Mouse (Mus musculus) A20 (cell line): ENCODE measurements around the gene Tmem181a.
"Not testable (repeated sequence)": the region's sequence is repeated elsewhere in the genome, so short reads cannot be mapped to it uniquely, and the experiment has no call there.

Source experiments
- DNase-seq: peaks from one replicate; pipeline ENCODE4 v3.0.0-alpha.2; 2011; ENCODE audit warnings: low read depth, low spot score

The Tmem181a gene

DNA sequence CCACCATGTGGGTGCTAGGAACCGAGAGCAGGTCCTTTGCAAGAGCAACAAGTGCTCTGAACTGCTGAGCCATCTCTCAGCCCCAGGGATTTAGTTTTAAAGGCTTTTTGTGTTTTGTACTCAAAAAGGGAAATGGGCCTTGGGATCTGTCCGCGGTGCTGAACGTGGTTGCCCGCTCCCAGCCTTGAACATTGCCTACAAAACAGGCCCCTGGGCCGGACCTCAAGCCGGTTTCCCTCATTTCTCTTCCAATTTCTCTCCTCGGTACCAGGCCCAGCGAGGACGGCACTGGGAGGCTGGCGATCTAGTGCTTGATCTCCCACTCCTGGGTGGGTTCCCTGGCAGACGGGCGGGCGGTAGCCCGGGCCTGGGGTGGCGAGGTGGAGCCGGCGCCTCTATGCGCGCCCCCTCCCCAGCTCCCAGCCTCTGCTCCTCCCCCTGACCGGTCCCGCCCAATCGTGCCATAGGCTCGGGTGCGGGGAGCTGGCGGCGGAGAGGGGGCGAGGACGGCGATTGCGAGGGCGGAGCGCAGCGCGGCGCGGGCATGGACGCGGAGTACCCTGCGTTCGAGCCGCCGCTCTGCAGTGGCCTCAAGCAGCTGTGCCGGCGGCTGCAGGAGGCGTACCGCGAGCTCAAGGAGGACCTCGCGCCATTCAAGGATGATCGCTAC lies at the start of gene Tmem181a:
Gene Tmem181a (plus strand): TSS at position 461 of the 670 bp plus-strand sequence.
- DNase-seq = not testable (repeated sequence)

DNA sequence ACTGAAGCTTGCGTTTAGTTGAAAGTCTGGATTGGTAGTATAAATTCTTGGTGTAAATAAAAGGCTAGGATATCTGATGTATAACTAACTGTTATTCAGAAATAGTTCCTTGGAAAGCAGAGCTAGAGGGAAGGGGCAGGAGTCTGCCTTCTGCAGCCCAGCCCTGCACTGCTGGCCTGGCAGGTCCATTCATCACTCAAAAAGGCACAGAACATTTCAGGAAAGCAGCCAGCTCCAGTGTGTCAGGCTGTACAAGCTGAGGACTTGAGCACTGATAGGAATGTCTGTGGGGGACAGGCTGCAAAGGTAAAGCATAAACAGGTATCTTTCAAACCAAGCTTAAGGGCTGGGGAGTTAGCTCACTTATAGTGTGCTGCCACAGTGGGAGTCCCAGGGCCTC lies 44.9 kb upstream of the Tmem181a start:
- DNase-seq = no peak

DNA sequence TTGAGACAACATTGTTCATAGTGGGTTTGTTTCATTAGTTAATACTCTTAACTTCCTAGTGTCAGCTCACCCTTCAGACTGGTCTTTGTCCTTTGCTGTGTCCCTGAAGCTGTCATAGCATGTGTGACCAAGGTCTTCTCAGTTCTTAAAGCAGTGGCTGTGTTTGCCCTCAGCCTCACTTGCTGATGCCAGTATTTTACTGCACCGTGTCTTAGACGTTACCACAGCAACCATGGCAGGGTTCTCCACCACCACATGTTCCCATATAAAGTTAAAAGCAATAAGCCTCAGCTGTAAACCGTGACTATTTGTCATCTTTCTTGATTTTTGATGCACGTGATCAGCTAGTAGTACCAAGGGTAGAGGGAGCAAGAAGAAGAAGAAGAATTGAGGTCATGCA lies 41.0 kb upstream of the Tmem181a start:
- no peak for DNase-seq

DNA sequence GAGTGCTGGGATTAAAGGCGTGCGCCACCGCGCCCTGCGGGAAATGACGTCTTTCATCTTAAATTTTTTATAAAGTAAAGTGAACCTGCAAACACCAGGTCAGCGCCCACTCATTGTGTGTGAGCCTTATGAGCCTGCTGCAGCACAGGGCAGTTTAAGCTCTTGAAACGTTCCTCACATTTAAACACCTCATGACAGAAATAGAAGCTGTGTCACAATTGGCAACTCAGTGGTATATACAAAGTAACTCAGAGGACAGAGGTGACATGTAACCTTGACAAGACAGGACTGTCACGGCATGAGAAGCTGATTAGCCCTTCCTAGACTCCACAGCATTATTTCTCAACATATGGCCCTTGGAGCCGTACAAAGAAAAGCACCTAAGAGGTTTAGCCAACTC lies 40.1 kb upstream of the Tmem181a start:
- DNase-seq = no peak

DNA sequence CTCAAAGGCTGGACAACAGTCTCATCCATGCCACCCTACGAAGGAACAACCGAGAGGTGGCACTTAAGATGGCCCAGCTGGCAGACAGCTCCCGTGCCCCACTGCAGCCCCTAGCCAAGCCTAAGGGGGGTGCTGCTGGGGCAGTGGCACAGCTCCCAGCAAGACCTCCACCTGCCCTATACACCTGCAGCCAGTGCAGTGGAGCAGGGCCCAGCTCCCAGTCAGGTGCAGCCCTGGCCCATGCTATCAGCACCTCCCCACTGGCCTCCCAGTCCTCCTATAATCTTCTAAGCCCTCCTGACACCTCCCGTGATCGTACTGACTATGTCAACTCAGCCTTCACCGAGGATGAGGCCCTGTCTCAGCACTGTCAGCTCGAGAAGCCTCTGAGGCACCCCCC lies 24.0 kb upstream of the Tmem181a start:
- DNase-seq = not testable (repeated sequence)

DNA sequence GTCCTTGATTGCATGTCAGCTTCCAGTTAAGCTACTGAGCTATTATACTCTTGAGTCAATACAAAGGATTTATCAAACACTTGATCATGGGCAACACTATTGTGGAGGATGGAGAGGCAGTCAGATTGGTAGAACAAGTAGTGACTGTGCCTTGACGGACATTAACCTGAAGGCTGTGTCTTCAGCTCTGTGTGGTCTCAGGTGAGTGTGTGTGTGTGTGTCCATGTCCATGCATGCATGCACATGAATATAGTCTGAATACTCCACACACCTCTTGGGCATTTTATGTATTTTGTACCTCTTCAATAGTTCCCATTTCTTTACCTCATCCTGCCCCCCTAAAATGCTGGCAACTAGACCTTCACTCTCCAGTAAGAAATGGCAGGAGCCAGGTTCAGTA lies 5.4 kb upstream of the Tmem181a start:
- not testable (repeated sequence) for DNase-seq

DNA sequence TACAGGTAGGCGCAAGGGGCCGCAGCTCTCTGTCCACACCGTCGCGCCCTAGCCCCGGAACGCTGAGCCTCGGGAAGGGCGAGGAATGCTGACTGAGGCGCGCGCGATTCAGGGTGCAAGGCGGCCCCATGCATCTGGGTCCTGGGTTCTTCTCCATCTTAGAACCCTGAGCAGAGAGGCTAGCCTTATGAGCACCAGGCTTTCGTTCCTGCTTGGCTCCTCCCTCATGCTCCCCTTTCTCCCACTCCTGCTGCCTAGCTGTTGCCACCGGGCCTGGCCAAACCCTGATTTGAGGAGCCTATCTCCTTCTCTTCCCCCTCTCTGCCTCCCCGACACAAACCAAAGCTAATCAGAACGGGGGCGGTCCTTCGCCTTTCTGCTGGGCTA lies 403 bp downstream of the Tmem181a start:
- DNase-seq = not testable (repeated sequence)

DNA sequence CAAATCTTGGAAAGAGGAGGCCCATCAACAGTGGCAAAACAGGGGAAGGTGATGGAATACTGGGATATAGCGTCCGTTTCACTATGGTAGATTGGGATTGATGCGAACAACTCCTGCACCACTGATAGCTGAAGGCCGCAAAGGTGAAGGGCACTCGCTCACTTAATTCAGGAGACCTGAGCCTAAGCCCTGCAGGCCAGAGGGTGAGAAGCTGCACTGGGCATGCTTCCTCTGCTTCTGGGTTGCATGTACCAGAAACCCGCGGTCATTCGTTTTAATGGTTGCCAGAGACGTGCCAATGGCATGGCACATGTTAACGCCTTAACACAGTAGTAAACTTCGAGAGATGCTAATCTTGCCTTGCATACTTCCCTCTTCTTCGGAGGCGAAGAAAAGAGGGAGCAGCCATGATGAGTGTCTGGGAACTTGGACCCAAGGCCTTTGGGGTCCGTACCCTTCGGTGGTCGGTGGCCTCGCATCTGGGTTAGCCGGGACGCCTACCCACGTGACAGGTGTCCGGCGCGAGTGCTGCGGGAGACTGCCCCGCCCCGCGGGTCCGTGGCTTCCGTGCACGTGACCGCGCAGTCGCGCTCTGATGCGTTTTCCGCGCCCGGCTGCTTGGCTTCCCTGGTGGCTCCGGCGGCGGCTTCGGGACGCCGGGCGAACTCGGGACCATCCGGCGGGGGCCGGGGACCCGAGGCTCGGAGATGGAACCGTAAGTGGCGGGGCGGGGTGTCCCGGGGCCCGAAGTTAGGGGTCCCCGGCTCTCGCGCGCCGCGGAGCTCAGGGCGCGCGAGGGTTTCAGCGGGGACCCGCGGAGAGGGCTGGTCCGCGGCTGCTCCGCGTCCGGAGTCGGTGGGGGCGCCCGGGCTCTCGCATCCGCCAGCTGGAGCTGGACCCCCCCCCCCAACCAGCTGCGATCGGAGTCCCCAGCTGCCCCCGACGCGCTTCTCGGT lies 13.5 kb downstream of the Tmem181a start:
- not testable (repeated sequence) for DNase-seq

DNA sequence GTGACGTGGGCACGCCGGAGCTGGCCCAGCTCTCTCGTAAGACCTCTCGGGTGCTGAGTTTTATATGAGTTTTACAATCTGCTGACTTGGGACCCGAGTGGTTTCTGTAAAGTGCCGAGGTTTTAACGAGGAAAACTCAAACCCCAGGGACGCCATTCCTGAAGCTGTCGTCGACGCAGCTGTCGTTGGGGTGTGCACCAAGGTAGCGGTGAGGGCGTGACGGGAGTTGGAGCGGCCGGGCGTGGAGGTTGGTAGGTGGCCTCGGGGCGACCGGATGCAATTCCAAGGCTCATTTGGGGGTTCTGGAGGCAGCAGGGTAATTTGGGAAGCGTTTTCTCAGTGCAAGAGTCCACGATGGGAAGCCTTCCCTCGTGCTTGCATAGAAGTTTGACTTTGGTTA lies 14.2 kb downstream of the Tmem181a start:
- DNase-seq = not testable (repeated sequence)

DNA sequence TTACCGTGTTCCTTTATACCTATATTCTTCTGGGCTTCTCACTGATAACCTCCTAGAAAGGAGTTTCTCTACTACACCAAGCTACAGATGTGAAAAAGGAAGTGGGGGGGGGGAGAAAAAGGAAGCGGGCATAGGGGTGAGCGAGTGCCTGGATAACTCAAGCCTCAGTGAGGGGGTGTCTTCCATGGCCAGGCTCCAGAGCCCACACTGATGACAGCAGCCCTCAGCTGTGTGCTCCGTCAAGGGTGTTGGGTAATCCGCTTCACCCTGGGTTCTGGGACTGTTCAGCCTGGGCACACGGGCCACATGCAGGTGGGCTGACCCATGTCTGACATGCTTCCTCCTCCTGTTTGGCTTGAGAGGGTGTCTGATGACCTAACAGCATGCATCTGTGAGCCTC lies 15.3 kb downstream of the Tmem181a start:
- DNase-seq = not testable (repeated sequence)

DNA sequence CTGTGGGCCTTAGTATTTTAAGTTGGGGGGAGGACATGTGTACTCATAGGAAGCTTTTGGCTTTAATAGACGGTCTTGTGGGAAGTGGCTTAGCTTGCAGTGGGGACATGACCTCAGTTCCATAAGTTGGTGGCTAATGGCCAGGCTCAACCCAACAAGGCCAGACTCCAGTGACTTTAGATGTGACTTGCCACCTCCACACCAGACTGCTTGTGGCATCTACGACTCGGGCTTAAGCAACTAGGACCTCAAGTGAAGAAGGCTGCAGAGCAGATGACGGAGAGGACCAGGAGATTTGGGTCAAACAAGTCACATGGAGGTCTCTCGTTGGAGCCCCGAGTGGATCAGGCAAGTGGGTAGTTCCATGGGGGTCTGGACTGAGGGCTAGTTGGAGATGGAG lies 18.0 kb downstream of the Tmem181a start:
- not testable (repeated sequence) for DNase-seq

DNA sequence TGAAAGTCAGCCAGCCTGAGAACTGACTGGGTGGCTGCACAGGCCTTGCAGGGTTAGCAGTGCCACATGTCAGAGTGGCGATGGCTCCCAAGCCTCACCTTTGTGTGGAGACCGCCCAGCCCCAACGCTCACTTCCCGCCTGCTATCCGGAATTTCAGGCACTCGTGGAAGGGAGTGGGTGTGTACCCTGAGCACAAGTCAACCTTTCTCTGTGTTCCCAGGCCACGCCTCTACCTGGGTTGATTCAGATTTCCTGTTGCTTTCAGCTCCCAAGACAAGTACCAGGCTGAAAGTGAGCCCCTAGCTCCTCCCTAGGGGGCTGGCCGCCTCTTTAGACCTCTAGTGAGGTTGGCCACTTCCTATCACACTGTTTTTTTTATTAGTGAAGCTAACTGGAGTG lies 22.5 kb downstream of the Tmem181a start:
- not testable (repeated sequence) for DNase-seq

DNA sequence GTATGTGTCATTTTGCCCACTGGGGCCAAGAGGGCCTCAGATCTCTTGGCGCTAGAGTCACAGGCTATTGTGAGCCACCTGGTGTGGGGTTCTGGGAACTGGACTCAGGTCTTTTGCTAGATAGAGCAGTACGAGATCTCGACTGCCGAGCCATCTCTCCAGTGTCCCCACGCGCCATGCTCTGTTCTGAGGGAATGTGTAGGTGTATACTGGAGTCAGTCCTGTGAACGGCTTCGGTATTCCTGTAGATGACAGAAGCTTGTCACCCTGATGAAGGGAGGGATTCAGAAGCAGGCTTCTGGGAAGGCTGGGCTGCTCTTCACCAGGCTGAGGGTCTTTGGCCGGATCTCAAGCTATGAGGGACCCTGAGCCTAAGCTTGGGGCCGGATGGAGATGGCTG lies 23.1 kb downstream of the Tmem181a start:
- not testable (repeated sequence) for DNase-seq

DNA sequence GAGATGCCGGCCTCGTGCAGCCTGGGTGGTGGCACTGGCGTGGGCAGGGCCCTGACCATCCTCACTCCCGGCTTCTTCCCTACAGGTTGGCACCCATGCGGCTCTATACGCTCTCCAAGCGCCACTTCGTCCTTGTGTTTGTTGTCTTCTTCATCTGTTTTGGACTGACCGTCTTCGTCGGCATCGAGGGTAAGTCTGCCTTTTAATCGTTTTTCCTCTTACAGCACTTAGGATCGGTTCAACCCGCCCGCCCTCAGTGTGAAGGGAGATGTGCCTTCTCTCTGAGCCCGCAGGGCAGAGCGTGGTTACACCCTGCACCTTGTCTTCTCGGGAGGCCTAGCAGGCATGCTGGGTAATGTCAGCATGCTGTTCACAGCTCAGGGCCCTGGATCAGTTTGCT lies 23.9 kb downstream of the Tmem181a start:
- not testable (repeated sequence) for DNase-seq

DNA sequence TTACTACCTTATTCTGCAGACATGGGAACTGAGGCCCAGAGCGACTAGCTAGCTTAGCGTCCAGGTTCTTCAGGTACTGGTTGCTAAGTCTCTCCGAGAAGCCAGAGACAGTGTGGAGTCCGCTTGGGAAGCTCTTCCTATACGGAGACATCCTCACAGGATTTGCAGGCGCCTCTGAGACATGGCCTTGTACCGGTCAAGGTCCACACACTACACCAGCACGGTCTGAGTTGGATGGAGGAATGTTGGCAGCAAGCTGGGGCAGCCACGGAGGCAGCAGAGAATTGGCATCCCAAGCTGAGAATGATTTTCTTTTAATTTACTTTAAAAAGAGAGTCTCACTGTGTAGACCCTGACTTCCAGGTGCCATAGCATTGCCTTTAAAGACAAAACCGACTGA lies 26.5 kb downstream of the Tmem181a start:
- not testable (repeated sequence) for DNase-seq

DNA sequence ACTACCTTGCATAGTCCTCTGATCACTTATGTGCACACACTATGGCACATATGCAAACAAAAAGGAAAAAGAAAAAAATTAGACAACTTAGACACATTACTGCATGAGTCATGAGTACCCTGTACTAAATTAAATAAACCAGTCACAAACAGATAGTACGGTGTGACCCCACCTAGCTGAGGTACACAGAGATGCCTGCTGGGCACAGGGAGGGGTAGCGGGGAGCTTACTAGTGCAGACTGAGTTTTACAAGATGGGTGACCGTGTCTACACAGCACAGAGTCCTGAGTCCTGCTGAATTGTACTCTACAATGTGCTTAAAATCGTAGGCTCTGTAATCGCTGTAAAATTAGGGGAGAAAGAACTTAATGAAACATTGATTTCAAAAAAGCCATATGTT lies 29.5 kb downstream of the Tmem181a start:
- DNase-seq = not testable (repeated sequence)

DNA sequence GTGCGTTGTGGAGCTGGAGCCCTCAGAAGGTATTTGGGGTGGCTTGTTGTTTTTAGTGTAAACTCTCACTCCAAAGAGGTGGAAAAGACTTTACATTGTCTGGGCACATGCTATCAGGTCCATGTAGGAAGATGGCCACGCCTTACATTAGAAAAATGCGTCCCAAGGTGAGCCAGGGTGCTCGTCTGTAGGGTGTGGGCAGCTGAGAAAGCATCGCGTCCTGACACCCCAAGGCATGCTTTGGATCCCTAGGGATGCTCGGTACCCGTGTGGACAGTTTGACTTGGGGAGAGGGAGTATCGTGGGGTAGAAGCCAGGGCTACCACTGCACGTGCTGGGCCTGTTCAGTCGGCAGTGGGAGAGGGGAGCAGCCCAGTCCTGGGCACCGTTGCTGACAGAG lies 32.4 kb downstream of the Tmem181a start:
- not testable (repeated sequence) for DNase-seq

DNA sequence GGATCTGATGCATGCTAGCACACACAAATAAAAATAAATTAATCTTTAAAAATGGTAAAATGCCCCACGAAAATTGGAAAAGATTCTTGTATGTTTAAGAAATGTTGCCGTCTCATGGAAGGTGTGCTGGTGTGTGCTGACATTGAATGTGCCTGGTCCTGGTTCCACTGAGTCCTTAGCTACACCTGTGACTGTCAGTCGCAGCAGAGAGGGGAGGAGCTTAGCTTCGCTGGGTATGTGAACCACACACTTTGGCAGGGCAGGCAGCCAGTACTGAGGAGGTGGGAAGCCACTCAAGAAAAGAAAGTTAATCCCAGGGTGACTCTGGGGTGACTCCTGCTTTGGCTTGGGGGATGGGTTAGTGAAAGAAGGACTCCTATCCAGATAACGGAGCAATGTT lies 37.2 kb downstream of the Tmem181a start:
- not testable (repeated sequence) for DNase-seq

DNA sequence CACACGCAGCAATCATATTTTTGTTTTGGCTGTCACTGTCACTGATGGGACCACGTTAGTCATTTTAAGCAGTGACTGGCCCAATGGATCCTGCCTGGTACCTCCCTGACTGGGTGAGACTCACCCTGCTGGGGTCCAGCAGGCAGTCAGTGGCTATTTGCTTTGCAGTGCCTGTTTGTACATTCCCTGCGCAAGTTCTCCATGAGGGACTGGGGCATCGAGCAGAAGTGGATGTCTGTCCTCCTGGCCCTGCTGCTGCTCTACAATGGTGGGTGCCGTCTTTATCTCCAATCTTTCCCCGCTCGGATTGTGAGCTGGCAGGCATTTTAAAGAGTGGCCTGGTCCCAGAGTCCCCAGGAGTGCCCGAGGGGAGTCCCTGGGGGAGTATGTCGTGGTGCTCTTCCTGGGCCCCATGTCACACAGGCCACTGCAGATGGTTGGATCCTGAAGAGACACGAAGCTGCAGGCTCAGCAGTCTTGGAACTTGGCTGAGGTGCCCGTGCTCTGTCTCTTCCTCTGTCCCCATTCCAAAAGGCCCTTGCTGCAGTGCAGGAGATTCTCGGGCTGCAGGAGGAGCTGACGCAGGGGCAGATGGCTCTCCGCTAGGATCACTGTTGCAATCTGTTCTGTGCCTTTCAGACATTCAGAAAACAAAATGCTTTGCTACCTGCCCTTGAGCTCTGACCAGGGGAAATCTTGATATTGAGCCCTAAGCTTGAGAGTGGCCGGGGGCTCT lies 40.6 kb downstream of the Tmem181a start:
- DNase-seq = not testable (repeated sequence)

DNA sequence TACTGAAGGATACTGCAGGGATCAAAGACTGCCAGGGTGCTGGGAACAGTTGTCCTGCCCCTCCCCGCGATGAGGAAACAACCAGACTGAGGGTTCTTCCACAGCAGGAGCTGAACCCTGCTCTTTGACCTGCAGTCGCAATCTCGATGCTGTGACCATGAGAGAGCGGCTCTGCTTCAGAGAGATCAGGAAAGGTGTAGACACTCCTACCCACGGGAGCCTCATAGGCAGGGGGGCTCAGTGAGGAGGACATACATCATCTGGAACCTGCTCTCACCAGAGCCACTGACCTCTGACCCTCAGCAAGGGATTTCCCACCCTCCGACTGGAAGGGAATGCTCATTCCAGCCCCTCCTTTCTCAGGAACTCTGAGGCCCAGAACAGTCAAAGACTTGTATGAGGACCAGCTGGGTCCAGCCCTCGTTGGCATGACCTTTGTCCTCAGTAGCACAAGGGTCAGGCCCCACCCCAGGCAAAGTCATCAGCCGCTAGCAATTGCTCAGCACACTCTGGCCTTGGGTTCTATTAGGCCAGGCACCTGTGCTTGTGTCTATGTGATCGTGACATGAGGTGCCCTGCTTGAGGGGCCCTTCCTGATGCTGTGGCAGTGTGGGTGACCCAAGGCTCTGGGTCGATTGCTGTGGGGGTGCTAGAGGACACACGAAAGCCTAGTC lies 43.7 kb downstream of the Tmem181a start:
- not testable (repeated sequence) for DNase-seq

DNA sequence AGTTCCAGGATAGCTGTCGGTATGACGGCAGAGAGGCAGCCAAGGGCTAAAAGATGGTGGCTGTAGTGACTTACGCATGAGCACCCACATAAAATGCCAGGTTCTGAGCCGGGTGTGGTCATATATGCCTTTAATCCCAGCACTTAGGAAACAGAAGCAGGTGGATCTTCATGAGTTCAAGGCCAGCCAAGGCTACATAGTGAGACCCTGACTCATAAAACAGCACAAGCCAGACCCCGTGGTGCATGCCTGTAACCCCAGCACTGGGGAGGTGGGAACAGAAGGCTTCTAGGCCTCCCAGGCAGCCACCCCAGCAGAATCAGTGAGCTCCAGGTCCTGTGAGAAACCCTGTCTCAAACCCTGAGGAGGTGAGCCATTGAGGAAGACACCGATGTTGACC lies 48.2 kb downstream of the Tmem181a start:
- not testable (repeated sequence) for DNase-seq
